Mouse (Mus musculus) heart, postnatal 36 days (tissue): ENCODE measurements around the gene Slc43a1. TPM values are rescaled to one million over a fixed set of nuclear protein-coding genes. Genes with fewer than 3 reads are reported as not detected.

Experiments used
- DNase-seq, 2 experiments: peaks; one replicate each; pipeline ENCODE4 v3.0.0; 2021 to 2022
- intact Hi-C: fragments of 180-260 bp; cut with DNase I; formaldehyde crosslinking; loops from one replicate; pipeline ENCODE4 v1.15.1; 2025
- total RNA-seq, 2 experiments: library from RNA; stranded (reverse); gene quantifications; 2 replicates each; pipeline ENCODE4 v1.2.3; 2021

The Slc43a1 gene
- total RNA-seq, 2 experiments from 2014 or later = 2.1 to 2.5 TPM

GRCm38 (mm10) chr2:84862231-84862630 is 23.6 kb downstream of the Slc43a1 start:
- DNase-seq = no peak
- intact Hi-C loops = no loop called here

GRCm38 (mm10) chr2:84865616-84866571 is 27.2 kb downstream of the Slc43a1 start:
- intact Hi-C loops = loop anchor here (5.0 kb wide), 1 partner anchor 34 kb away; no protein-coding TSS in a partner anchor
- peak; percentile 75 to 78 for DNase-seq

- DNase-seq = peak; percentile 69 to 80
- intact Hi-C loops = loop anchor here (1.0 to 5.0 kb wide), 3 partner anchors 22 to 138 kb away; no protein-coding TSS in a partner anchor
These were observed 29.9 kb downstream of the Slc43a1 start for GRCm38 (mm10) chr2:84868521-84868943.

GRCm38 (mm10) chr2:84868977-84869376 is 30.3 kb downstream of the Slc43a1 start:
- intact Hi-C loops = loop anchor here (1.0 to 5.0 kb wide), 3 partner anchors 21 to 138 kb away; no protein-coding TSS in a partner anchor
- no peak for DNase-seq

- intact Hi-C loops = no loop called here
- no peak for DNase-seq
These were observed 32.0 kb downstream of the Slc43a1 start for GRCm38 (mm10) chr2:84870623-84871160.

GRCm38 (mm10) chr2:84872105-84872716 is 33.6 kb downstream of the Slc43a1 start:
- intact Hi-C loops = no loop called here
- peak; percentile 70 to 76 for DNase-seq

- intact Hi-C loops = no loop called here
- no peak for DNase-seq
These were observed 37.2 kb downstream of the Slc43a1 start for GRCm38 (mm10) chr2:84875842-84876241.

GRCm38 (mm10) chr2:84880590-84880989 is 41.9 kb downstream of the Slc43a1 start:
- intact Hi-C loops = no loop called here
- no peak for DNase-seq

GRCm38 (mm10) chr2:84882606-84883005 is 44.0 kb downstream of the Slc43a1 start:
- DNase-seq = peak in 1 of 2 experiments; percentile 36
- intact Hi-C loops = no loop called here

GRCm38 (mm10) chr2:84883084-84883483 is 44.4 kb downstream of the Slc43a1 start:
- DNase-seq = no peak
- intact Hi-C loops = no loop called here

- intact Hi-C loops = no loop called here
These were observed 44.9 kb downstream of the Slc43a1 start for GRCm38 (mm10) chr2:84883530-84883929.

GRCm38 (mm10) chr2:84883942-84884341 is 45.3 kb downstream of the Slc43a1 start:
- DNase-seq = no peak
- intact Hi-C loops = no loop called here

More at GRCm38 (mm10) chr2:84883530-84883929, 44.9 kb downstream of the Slc43a1 start:
- DNase-seq = no peak

GRCm38 (mm10) chr2:84884611-84885010 is 46.0 kb downstream of the Slc43a1 start:
- intact Hi-C loops = no loop called here

GRCm38 (mm10) chr2:84885084-84886055 is 46.7 kb downstream of the Slc43a1 start:
- no peak for DNase-seq
- intact Hi-C loops = loop anchor here (1.0 kb wide), 1 partner anchor 122 kb away; no protein-coding TSS in a partner anchor

More at GRCm38 (mm10) chr2:84884611-84885010, 46.0 kb downstream of the Slc43a1 start:
- DNase-seq = no peak

- peak in 1 of 2 experiments; percentile 24 for DNase-seq
- intact Hi-C loops = loop anchor here (1.0 kb wide), 1 partner anchor 121 kb away; no protein-coding TSS in a partner anchor
These were observed 47.6 kb downstream of the Slc43a1 start, which contains the start of gene Rtn4rl2 for GRCm38 (mm10) chr2:84886234-84886731. Gene Rtn4rl2 (minus strand): TSS chr2:84886710.

GRCm38 (mm10) chr2:84886821-84887281 is 48.2 kb downstream of the Slc43a1 start:
- peak; percentile 32 to 62 for DNase-seq

GRCm38 (mm10) chr2:84887411-84888271 is 49.0 kb downstream of the Slc43a1 start:
- DNase-seq = peak; percentile 35 to 49
- intact Hi-C loops = loop anchor here (2.0 kb wide), 1 partner anchor 69 kb away; no protein-coding TSS in a partner anchor

More at GRCm38 (mm10) chr2:84886821-84887281, 48.2 kb downstream of the Slc43a1 start:
- intact Hi-C loops = loop anchor here (1.0 kb wide), 1 partner anchor 120 kb away; no protein-coding TSS in a partner anchor
